Mouse (Mus musculus): ENCODE measurements around the gene Szt2.
A peak's percentile ranks its signal among the peaks of the same experiment; 100 is the strongest.

Gene Szt2

DNA sequence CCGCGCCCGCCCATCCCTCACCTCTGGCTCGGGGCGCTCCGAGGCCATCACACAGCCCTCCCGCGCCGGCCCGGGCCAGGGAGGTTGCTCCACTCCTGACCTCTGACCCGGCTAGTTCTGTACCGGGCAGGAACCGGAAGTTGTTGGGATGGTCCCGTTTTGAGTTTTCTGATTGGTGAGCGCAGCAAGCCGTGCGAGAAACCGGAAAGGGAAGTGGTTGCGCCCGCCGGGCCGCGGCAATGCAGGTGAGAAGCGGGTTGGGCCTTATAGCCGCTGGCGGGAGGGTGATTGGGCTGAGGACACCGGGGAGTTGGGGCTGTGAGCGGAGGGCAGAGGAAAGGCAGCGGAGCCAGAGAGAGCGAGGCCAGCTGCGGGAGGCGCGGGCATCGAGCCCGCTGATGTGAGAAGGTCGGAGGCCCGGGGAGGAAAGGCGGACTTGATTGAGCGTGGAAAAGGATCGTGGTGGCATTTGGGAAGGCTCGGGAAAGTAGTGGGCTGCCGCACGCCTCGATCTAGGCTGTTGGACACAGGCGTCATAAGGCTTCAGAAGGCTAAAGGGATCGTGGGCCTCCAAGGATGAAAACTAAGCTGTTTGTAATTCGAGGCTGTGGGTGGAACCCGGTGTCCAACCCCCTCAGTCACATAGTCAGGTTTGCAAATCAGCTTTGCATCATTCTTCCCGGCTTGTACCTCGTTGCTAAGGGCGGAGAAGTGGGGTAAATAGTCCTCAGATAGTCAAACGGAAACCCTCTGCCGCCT, at the start of gene Szt2, which contains the start of gene Med8:
Gene Szt2, minus strand, starts transcription at position 132 of the 759 bp plus-strand sequence.
Gene Med8, plus strand, starts transcription at position 196 of the 759 bp plus-strand sequence.
- peak; percentile 68 for DNase-seq (ENCODE audit: low spot score)

DNA sequence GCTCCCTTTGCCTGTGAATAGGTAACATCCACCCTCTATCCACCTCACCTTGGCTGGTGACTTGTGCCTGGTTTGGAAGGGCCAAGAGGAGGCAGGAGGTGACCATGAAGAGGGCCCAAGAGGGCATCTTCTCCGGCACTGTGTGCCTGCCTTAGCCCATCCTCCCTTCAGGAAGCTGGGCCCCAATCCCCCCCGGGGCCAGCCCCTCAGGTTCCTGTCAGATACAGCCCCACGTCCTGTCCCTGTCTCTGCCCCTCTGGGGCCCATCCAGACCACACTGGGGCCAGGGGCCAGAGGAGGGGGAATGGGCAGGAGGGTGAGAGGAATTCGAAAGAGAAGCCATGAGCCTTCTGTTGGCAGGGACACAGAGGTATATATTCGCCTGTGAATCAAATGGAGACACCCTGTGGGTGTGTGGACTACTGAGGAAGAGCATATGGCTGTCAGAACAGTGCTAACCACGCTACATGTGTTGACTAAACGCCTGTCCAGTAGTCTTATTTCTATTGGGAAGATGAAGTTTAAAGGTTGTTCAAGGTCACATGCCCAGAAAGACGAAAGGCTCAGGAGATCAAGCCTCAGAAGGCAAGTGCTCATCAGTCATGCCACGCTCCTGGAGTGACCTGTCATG, 48.4 kb upstream of the Szt2 start, which contains the start of gene Mpl:
Gene Mpl, minus strand, starts transcription at position 169 of the 631 bp plus-strand sequence.
- no peak for DNase-seq (ENCODE audit: low spot score)

DNA sequence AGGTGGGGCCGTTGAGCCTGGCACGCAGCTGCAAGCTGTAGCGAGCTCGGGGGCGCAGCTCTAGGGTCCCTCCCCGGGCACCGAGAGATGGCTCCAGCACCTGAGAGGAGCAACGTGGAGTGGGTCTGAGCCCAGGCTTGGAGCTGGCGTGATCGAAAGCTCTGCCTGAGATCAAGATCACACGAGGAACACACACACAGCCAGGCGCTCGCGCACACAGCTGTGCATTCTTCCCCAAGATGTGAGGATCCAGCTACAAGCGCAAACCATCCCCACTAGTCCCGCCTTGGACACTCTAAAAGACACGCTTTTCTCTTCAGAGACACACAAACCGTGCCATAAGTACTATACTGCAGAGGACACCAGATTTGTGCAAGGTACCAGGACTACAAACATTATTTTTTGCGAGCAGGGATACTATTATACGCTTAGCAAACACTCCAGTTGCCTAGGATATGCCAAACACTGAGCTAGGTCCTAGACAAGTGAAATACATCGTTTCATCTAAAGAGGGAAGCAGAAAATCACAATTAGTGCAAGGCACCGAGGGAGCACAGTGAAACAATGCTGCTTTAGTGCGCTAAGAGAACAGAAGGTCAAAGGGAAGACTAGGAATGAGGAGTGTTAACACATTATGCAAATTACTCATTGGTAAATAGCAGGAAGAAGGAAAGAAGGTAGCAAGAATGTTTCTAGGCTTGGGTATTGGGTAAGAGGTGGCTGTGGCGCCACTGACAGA, 37.5 kb upstream of the Szt2 start:
- no peak for DNase-seq (ENCODE audit: low spot score)

DNA sequence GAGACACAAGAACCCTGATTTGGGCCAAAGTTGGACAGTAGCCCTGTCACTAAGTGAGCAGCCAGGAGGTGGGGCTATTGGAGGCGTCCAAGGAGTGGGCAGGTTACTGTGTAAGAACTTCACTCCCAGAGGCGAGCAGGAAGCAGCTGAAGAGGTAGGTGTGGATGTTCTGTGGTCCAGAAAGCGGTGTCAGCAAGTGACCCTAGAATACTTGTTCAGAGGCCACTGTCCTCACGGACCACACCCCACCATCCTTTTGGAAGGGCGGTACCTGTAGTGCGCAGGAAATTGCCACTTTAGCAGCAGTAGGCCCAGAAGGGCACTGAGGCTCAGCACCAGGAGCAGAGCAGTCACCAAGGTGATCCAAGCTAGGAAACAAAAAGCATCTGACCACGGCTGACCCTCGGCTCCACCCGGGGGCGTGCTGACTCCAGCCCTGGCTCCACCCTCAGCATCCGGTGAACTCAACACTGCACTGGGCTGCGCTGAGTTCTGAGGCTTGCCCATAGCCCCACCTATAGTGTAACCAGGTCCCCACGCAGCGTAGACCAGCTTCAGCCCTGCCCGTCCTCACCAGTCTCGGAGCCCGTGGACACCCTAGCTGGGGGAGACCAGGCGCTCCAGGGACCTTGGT, 36.8 kb upstream of the Szt2 start:
- DNase-seq (ENCODE audit: low spot score), result no peak

DNA sequence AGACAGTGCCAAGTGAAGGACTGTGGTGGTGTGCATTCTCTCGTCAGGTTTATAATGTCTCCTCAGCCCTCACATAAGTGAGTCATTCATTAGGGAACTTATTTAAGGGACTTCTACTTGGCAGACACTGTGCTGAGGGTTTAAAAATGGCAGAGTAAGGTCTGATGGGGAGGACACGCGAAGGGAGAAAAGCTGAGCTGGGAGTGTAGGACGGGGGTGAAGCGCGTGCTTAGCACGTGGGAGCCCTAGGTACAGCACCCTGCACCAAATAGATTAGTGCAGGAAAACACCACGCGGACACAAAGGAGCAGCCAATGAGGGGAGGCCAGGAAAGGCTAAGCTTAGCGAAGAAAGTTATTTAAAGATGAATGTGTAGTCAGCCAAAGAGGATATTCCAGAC, 36.0 kb upstream of the Szt2 start:
- no peak for DNase-seq (ENCODE audit: low spot score)

DNA sequence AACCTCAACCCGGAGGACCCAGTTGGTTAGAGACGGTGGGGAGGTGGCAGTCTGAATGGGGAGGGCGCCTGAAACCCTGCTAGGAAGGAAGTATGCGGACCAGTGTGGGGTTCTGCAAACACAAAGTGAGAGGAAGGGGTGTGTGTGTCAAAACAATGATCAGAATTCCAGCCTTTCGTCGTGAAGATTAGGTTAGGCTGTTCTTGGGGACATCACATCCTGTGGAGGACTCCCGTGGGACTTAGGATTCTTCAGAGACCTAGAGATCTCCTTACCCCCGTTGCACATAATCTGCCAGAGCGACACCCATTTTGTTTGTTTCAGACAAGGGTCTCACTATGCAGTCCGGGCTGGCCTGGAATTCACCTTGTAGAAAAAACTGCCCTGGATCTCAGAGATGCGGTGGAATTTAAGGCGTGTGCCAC, 28.8 kb upstream of the Szt2 start:
- no peak for DNase-seq (ENCODE audit: low spot score)

DNA sequence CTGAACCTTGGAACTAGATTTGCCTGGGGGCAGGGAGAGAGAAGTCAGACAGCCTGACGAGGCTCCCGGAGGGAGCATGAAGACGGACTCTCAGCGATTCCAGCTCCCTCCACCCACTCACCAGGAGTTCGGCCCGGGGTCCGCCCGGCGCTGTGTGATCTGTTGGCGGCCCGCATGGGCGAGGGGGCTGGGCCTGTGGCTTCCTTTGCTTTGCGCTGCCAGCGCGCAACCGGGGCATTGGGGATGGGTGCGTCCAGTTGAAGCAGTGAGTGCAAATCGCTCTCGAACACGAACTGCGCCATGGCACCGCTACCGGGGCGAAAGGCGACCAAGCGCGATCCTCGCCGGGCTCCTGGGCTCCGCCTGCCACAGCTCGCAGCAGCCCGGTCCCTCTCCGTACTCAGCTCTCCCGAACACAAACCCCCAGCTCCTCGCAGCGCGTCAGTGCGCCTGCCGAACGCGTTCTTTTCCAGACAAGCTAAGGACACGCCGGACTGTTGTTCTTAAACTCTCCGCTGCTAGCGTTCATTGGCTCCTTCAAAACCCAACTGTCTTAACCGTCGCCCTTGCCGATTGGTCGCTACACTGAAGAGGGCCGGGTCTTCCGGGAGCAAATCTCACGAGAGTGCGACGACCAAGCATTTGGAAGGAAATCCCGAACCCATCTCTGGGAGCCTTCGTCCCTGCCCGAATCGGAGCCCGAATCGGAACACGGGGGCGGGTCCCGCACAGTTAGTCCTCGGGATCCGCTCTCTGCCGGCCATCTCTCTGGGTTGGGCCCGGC, 27.9 kb upstream of the Szt2 start, which contains the start of gene Cdc20:
Gene Cdc20, minus strand, starts transcription at position 533 of the 784 bp plus-strand sequence.
- peak; percentile 73 for DNase-seq (ENCODE audit: low spot score)

DNA sequence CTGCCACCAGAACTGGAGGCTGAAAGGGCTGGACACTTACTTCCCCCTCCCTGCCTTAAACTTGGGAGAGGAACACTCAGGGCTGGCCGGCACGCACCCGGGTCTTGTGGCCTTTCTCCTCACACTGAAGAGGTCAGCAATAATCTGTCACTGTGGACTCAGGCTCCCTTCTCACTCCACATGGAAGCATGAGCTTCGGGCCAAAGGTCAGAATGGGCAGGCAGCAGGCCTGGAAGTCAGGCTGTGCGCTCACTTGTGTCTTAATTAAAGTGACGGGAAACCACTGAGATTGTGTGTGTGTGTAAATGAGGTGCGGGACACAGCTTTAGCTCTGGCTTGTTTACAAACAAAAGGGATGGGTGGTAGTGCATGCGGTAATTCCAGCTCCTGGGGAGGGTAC, 23.3 kb upstream of the Szt2 start:
- no peak for DNase-seq (ENCODE audit: low spot score)

DNA sequence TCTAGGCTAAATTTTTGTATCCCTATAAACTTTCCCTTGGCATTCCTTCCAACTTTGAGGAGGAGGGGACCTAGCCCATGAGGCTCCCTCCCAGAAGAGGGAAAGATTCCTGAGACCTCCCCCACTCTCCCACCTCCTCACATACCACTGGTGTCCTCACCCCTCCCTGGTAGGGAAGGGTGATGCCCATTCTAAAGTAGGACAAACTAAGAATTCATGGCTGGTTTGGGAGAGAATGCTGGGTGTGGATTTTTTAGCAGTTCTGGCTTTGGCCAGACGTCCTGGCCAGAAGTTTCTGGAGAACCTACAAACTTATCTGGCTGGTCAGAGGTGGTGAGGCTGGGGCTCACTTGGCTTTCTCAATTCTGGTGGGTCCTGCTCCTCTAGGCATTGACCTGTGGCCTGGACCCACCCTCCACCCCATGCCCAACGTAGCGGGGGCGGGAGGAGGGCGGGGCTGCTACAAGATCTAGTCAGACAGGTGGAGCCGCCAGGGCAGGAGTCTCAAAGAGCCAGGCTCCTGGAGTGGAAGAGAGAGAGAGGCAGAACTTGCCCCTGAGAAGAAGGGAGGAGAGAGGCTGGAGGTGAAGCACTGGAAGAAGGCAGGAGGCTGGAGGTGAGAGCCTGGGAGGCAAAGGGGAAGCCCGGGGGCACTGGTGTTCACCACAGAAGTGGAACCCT, 20.3 kb upstream of the Szt2 start:
- DNase-seq (ENCODE audit: low spot score), result no peak

DNA sequence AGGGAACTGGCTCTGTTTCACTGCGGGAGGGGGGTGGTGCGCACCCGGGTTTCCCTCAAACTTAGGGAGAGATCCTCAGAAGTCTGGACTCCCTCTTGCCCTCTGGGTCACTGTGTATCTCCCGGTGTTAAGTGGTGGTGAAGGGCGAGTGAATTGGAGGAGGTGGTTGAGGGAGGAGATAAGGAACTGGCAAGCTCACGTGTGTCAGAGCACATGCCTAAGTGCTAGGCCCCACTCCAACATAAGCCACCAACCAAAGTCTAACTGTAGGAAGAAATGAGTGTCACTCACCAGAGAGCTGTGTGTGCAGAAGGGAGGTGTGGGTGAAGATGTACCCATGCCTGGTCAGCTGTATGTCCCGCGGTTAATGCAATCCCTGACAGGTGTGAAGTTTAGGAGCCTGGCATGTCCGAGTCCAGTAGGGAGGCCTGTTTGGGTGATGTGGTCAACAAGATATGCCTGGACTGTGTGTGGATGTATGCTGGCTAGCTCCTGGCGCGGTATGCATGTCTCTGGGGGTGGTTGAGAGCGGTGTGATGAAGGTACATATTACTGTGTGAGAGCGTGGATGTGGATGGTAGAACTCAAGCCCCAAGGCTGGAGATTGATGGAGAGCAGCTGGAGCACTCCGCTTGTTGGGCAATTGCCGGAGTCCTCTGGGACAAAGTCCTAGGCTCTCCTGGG, 19.6 kb upstream of the Szt2 start:
- no peak for DNase-seq (ENCODE audit: low spot score)

DNA sequence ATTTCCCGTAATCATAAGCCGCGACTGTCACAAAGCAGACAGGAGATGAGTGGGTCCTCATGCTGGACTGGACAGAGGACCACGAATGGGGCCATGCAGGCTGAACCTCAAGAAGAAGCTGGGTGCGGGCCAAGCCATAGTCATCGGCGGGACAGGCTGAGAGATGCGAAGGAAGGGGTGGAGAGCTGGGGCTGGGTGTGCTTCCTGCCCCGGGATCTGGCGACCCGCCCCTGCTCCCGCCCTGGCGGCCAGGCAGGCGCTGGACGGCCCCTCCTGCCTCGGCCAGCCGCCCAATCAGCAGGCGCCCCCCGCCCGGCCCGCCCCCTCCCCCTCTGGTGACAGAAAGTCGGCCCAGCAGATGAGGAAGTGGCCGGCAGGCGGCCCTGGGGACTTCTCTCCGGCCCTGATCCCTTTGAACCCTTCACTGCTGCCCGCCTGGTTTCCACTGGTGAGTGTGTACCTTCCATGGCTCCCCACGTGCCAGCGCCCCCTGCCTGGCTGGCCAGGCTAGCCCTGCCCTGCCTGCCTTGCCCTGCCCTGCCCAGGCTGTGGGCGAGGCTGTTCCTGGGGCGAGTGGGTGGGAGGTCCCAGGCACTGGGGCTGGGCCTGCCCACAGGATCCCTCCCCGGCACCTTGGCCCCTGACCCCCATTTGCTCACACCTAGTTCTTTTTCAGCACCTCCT, 18.8 kb upstream of the Szt2 start, which contains the start of gene Elovl1:
Gene Elovl1, plus strand, starts transcription at position 326 of the 684 bp plus-strand sequence.
- peak; percentile 38 for DNase-seq (ENCODE audit: low spot score)

DNA sequence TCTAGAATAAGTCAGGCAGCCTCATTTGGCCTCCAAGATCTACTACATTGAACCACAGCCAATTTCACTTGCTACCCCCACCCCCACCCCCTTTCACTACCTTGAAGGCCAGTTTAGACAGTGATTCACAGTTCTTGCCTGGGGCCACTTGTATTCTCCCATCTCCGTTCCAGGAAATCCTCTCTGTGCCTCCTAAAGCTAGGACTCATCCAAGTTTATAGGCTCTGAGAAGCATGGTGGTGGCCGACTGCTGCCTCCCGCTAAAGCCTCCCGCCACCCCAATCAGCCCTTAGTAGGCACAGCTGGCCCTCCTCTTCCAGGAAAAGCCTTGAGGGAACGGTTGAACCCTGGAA, 18.3 kb upstream of the Szt2 start:
- no peak for DNase-seq (ENCODE audit: low spot score)

DNA sequence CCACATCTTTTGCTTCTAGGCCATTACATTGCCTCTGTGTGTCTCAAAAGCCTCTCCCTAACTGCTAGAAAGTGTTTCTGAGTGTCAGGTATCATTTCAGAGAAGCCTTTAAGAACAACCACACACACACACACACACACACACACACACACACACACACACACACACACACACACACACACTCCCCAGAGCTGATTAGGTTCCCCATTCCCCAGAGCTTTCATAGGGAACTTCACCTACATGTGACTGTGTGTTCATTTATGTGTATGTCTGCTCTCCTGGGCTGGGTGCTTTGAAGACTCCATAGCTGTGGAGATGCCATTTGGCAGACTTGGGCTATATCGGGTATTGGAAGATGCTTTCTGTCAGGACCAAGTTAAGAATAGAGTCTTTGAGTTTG, 16.3 kb upstream of the Szt2 start:
- no peak for DNase-seq (ENCODE audit: low spot score)

DNA sequence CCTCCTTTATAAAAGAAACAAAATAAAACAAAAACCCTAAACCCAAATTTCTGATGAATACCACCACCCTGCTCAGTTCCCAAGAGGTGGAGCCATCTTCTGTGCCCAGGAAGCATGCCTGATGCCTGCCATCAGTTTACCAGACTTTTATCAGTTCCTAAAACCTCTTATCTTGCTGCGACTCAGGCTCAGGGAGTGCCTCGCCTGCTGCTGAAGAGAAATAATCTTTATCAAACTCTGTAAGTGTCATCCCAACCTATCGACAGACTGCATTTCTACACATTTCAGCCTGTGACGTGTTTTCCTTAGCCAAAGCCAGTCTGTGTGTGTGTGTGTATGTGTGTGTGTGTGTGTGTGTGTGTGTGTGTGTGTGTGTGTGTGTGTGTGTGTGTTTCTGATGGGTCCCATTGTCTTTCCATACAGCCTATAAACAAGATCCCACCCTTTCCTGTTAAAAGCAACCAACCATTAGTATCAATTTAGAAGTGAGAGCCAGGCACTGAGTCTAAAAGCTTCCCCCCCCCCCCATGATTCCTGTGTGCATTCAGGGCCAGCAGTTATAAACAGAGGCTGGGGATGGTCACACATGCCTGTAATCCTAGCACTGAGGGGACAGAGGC, 15.6 kb upstream of the Szt2 start:
- DNase-seq (ENCODE audit: low spot score), result no peak

DNA sequence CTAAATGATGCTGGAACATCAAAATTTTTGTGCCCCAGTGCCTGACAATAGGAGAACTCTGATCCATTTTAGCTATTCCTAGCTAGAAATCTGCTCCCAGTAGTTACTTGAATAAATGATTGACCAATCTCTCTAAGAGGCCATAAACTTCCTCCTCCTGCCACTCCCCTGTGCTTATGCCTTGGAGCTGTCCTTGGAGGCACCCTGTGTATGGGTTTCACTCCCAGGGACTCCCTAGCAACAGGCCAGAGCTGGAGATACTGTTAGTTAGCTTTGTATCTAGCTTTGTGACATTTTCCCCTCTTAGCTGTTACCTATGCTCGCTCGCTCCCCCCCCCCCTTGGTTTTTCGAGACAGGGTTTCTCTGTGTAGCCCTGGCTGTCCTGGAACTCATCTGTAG, 12.3 kb upstream of the Szt2 start:
- no peak for DNase-seq (ENCODE audit: low spot score)

DNA sequence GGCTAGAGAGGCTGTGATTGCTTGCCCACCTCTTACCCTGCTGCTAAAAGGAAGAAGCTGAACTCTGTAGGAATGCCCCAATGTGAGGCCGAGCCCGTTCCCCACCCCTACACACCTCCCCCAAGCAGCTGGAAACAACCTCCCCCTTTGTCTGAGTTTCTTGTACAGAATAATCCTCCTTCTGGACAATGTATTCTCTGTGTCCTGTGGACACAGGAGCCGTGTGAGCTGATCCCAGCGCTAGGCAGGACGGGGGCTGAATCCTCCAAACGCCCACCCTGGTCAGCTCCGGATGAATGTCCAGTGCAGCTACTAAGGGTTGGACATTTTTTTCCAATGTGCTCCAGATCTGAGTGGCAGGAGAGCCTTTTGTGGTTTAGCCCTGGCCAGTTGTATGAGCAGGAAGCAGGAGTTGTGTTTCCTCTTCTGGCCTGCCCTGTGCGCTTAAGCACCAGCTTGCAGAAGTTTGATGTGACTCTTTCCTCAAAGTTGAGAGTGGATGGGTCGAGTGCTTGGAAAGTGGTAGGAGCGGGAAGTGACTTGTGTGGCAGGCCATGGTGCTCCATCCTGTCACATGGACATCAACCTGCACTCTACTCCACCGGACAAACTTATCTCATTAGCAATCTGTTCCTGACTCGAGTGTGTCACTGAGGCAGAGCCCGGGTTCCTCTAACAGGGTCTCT, 8.2 kb upstream of the Szt2 start:
- DNase-seq (ENCODE audit: low spot score), result no peak

DNA sequence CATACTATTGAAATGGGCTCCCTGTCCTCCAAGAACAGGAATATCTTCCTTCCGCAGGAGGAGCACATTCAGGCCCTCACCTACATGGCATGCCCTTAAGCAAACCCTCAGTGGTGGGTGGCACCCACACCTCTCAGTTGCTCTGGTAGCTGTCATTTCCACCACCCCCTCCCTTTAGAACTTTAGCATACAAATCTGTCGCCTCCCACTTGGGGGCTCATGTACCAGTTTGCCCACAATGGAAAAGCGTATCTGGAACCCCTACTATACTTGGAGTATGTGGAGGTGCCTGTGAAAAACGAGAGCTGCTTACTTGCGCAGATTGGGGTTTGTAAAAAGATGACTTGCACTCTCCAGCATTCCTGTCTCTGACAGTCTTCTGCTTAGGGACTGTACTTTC, 7.3 kb upstream of the Szt2 start:
- no peak for DNase-seq (ENCODE audit: low spot score)

DNA sequence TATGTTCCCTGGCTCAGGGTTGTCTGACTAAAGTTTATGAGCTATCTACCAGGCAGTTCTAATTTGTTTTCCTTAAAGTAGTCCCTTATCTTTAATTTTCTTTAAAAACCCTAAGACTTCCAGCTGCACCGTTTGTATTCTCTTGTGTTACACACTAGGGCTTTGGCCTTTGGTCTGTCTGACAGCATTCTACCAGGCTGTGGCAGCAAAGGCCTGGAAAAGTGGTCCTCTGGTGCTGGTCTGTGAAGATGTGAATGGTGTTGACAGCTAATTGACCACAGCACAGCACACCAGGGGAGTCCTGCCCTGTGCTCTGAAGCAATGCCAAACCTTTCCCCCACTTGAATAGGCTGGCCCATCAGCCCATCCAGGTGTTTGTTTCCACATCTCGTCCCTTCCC, 6.7 kb upstream of the Szt2 start:
- DNase-seq (ENCODE audit: low spot score), result no peak

DNA sequence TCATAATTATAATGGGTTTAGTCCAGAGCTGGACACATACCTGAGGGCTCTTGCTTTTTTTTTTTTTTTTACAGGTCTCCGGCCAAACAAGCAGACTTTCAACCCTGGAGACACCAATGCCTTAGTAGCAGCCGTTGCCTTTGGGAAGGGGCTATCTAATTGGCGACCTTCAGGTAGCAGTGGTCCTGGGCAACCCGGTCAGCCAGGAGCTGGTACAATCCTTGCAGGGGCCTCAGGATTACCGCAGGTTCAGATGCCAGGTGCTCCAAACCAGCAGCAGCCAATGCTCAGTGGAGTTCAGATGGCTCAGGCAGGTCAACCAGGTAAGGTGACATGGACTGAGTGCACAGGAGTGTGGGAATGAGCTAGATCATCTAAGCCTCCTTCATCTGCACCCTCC, 4.5 kb upstream of the Szt2 start:
- no peak for DNase-seq (ENCODE audit: low spot score)

Data from layer of hippocampus, adult 9-10 months (tissue).